Mouse (Mus musculus) adrenal gland, postnatal 25 days (tissue): Measurements from ENCODE around the gene Pak1. TPM values are rescaled to one million over a fixed set of nuclear protein-coding genes. Genes with fewer than 3 reads are reported as not detected.
"Not testable (repeated sequence)": the region's sequence is repeated elsewhere in the genome, so short reads cannot be mapped to it uniquely, and the experiment has no call there.

Experiments used
- DNase-seq: peaks from one replicate; pipeline ENCODE4 v3.0.0; 2021; ENCODE audit warnings: mixed read lengths
- total RNA-seq: library from RNA; stranded (reverse); gene quantifications from 2 replicates; pipeline ENCODE4 v1.2.3, GENCODE M21; 2021

Pak1 gene
- total RNA-seq, 1 experiment from 2014 or later = 26.5 TPM

DNA sequence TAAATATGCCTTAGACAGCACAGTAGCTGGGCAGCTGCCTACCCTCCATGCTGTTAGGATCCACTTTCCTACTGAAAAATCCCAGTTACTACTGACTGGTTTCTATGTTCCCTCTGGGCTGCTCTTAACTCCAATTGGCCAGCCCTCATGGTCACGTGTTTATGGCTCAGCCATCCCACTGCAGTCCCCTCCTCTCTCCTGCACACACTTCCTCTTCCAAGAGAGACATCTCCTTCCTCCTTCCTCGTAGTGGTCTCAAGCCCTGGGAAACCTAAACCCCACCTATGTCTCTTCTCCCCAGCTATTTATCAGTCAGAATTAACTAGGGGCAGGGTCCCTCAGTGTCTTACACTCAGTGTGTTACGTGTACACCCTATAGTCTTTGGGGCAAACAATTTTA lies 61.2 kb downstream of the Pak1 start:
- not testable (repeated sequence) for DNase-seq

DNA sequence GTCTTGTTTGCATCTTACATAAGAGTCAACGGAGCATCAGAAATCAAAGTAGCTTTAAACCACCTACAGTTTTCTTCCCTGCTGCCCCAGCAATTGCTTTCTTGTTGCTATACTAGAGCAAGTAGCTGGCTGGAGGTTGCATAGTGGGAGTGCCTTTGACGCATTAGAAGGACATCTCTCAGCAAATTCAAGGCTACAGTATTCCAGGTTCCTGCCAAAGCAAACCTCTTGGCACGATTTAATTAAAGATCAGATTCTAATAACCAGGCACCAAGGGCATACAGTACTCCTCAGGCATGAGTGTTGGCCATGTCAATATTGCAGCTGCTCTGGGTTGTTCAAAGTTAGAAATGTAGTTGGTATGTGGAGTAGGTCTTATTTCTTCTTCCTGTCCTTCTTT lies 62.0 kb downstream of the Pak1 start:
- DNase-seq = no peak

DNA sequence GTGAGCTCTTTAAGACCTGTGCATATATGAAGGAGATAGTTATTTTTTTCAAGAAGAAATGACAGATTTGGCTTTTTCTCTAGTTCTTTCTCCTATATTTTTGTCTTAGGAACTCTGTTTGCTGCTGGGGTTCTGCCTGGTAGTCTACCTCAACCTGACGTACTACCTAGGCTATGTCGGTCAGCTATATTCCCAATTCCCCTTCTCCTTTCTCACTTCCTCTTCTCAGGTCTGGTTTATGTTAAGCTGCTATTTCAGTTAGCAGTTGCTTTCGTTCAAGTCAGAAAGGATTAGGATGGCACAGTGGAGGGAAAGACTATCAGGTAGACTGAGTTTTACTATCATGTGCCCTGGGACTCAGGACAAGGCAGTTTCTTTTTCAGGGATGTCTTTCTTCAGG lies 75.2 kb downstream of the Pak1 start:
- DNase-seq = no peak

- no peak for DNase-seq
Observed at GRCm38 (mm10) chr7:97864531-97864930, 76.2 kb downstream of the Pak1 start.

DNA sequence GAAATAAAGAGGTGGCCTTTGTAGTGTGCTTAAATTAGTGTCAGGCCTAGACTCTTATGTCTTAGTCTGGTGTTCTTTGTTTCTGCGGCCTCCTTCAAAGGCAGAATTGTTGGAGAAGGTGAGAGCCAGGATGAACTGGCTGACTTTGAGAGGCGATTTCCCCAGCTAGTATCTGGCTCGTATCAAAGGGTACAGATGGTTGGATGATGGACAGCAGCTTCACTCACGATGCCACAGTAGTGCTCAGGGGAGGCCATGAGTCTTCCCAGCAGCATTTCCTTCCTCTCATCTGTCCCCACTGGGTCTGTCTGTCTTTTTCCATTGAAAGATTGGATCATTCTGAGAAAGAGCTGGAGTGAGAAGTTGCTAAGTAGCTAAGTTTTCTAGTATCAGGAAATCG lies 79.5 kb downstream of the Pak1 start:
- no peak for DNase-seq

- DNase-seq = no peak
Observed at GRCm38 (mm10) chr7:97868766-97869165, 80.4 kb downstream of the Pak1 start.

DNA sequence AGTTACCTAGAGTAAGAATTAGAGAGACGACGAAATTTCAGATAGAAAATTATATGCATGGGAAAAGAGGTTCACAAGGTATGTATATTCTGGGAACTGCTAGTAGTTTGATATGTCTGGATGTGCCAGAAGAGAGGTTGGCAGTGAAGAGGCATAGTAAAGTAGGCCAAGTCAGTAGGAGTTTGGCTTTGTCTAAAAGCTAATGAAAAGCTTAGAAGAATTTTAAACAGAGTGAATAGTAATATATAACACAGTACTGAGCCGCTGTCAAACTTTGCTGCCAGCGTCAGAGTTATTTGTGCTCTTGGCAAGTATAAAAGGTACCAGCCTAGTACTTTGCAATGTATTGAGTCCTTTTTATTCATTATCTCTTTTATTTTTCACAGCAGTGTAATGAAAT lies 84.1 kb downstream of the Pak1 start:
- DNase-seq = no peak

DNA sequence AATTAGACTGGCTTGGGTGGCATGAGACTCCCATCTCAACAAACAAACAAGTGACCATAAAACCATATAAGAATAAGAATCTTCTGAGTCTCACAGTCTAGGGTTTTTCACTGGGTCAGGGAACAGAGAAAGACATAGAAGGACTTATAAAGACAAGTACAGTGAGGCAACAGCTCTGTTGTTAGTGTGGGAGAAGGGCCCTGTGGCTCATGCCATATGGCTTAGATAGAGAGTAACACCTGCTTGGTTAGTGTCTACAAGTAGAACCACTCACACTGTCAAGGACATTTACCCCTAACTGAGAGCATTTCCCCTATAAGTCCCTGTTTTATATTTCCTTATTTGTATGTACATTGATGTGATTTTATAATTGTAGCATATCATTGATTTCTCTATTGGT lies 85.0 kb downstream of the Pak1 start:
- no peak for DNase-seq

GRCm38 (mm10) chr7:97877846-97878538 lies 89.7 kb downstream of the Pak1 start:
- no peak for DNase-seq

DNA sequence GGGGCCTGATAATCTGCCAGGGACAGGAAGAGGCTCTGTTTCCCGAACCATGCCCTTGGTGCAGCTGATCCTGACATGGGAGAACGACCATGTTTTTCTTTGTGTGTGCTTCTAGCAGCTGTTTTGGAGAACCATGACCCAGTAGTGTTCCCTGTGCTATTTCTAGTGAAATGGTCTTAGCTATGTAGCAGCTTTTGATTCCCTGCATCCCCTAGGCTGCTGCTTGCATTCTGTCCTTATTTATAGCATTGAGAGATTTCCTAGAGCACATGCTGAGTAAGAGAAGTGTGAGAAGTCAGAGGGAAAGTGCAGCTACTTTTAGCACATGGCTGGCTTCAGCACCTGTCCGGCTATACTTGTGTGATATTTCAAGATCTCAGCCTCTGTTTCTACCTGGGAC lies 123.3 kb downstream of the Pak1 start:
- DNase-seq = no peak

DNA sequence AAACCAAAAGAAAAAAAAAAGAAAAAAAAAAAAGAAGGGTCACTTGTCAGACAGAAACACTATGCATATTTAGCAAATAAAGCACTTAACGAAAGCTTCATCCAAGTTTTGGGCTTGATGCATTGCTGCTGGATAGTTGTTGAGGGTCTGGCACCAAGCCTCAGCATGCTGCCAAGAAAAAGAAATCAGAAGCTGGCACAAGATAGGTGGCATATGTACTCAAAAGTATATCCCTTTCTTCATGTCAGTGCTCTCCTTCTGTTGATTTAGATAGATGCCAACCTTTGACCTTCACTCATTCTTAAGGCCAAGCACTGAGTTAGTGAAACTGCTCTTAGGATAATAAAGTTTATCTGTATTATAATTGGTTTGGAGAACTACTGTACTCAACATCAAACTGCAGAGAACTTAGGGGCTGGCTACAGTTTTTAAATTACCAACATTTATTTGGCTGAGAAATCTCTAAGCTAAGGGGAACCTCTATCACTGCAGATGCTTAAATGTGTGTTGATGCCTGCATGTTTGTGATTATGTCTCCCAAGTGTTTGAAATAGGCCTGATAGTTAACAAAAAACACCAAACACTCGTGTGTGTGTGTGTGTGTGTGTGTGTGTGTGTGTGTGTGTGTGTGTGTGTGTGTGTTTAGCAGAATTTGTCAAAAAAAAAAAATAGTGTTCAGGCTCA lies 126.6 kb downstream of the Pak1 start:
- DNase-seq = no peak

DNA sequence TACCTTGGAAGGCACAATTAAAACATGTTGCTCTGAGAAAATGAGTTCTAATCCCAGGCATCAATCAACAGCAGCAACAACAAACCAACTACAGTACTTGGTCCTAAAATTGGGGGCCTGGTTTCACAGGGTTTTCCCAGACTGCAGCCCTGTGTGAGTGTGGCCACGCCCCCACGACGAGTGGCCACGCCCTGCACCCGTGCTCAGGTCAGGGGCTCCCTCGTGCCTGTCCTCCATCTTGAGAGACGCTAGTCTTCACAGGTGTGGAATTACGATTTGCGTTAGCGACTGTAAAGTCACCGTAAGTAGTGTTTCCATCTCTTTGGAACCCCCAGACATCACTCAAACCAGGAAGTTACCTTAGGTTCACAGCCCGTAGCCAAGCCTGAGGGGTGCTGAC lies 131.4 kb downstream of the Pak1 start, which contains the start of gene Gdpd4:
Gene Gdpd4 (plus strand): TSS at position 214 of the 400 bp plus-strand sequence.
- DNase-seq = no peak

GRCm38 (mm10) chr7:97925819-97926218 lies 137.5 kb downstream of the Pak1 start:
- no peak for DNase-seq

DNA sequence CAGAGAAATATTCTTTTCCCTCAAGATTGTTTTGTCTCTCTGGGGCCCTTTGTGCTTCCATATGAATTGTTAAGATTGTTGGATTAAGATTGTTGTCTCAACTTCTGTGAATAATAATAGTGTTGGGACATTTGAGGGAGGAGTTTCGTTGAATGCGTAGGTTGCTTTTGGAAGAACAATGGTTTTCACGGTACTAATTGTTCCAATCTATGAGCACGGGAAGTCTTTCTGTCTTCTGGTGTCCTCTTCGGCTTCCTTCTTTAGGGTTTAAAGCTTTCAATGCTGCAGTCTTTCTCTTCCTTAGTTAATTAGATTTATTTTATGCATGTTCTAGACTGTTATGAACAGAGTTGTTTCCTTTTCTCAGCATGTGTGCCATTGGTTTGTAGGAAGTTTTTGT lies 138.6 kb downstream of the Pak1 start:
- DNase-seq = no peak

GRCm38 (mm10) chr7:97944485-97944884 lies 156.1 kb downstream of the Pak1 start:
- DNase-seq = no peak

Other genes starting within 250 kb of the Pak1 start
- gene Aamdc, start 209.0 kb upstream of the Pak1 start, total RNA-seq = 32.2 and 36.8 TPM in 2 replicates
- gene Rsf1, start 208.7 kb upstream of the Pak1 start, total RNA-seq = 30.6 and 32.0 TPM in 2 replicates
- gene Clns1a, start 91.9 kb upstream of the Pak1 start, total RNA-seq = 54.1 and 56.9 TPM in 2 replicates
- 4.0 and 5.2 TPM in 2 replicates for gene Aqp11, start 50.3 kb upstream of the Pak1 start, total RNA-seq
- not detected in 2 replicates for gene Gdpd4, start 131.4 kb downstream of the Pak1 start, total RNA-seq